Mouse (Mus musculus) olfactory bulb, adult 2 months (tissue): ENCODE data around the gene Gucd1.

Experiments
- CTCF ChIP-seq: fragments of 200-500 bp; IDR thresholded peaks from 2 replicates; pipeline ENCODE4 v1.5.1; 2012; ENCODE audit warnings: low read depth, mild to moderate bottlenecking, low read length, moderate library complexity; ENCODE audit not compliant: insufficient read depth
- POLR2A ChIP-seq: fragments of 200-500 bp; IDR thresholded peaks from 2 replicates; pipeline ENCODE4 v1.6.1; 2012; ENCODE audit warnings: mild to moderate bottlenecking, low read depth, low read length, moderate library complexity; ENCODE audit not compliant: insufficient read depth

DNA sequence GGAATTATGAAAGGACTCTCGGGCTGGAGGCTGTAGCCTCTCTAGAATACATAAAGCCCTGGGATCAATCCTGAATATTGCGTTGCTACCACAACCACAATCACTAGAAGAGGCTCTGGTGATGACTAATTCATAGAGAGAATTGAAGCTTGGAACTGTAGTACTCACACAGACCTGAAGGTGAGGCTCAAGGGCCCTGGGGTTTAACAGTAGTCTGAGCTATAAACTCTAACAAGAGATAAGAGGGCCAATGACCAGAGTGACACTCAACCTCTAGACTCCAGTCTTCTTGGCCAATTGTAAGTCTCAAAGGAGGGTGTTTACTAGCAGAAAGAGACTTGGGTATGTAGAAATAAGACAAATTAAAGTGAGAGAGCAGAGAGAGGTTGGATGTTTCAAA lies 127.6 kb downstream of the Gucd1 start:
- TF ChIP-seq CTCF (no peak), POLR2A (no peak)
